Mouse (Mus musculus): Measurements from ENCODE around the gene Tmeff2. TPM values are rescaled to one million over a fixed set of nuclear protein-coding genes. Genes with fewer than 3 reads are reported as not detected.

The Tmeff2 gene
- total RNA-seq (2023), result not detected

DNA sequence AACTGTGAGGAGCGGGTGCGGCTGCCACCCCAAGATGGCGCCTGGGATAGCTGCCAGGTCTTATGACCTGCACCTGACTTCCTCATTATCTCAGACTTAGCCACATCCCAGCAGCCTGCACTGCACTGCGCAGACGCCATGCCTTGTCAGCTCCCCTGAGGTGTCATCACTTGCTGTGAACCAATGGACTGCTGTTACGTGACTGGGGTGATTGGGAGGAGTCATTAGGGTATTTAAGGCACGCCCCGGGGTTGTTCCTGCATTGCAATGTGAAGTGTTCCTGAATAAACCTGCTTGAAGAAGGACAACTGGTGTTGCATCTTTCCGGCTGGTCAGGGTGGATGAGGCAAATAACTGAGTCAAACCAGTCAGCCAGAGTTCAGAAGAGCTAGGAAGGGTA is at the start of gene Tmeff2:
Gene Tmeff2 (plus strand): TSS at position 262 of the 400 bp plus-strand sequence.

